Mouse (Mus musculus) frontal cortex, postnatal 14 days (tissue): ENCODE results near the gene Esyt1.
A peak's percentile ranks its signal among the peaks of the same experiment; 100 is the strongest.
"Not testable (repeated sequence)": the region's sequence is repeated elsewhere in the genome, so short reads cannot be mapped to it uniquely, and the experiment has no call there.

Source experiments
- DNase-seq, 2 experiments: peaks; one replicate each; pipeline ENCODE4 v3.0.0; 2022; ENCODE audit warnings: low spot score in 2 of 2

Gene Esyt1

GRCm38 (mm10) chr10:128525671-128526308 lies at the start of gene Esyt1:
TSS of gene Esyt1 (minus strand) at chr10:128525871.
- DNase-seq: peak; percentile 83 to 88

- no peak for DNase-seq
Measured at GRCm38 (mm10) chr10:128575063-128575462, 49.4 kb upstream of the Esyt1 start.

- DNase-seq: peak; percentile 97 to 98
Measured at GRCm38 (mm10) chr10:128565788-128566531, 40.3 kb upstream of the Esyt1 start, which contains the start of gene Pa2g4. TSS of gene Pa2g4 (minus strand) at chr10:128565987.

- no peak for DNase-seq
Measured at GRCm38 (mm10) chr10:128565206-128565787, 39.6 kb upstream of the Esyt1 start.

- no peak for DNase-seq
Measured at GRCm38 (mm10) chr10:128563544-128563943, 37.9 kb upstream of the Esyt1 start.

- no peak for DNase-seq
Measured at GRCm38 (mm10) chr10:128556963-128557362, 31.3 kb upstream of the Esyt1 start.

GRCm38 (mm10) chr10:128556286-128556685 lies 30.6 kb upstream of the Esyt1 start:
- DNase-seq: no peak

GRCm38 (mm10) chr10:128555567-128555966 lies 29.9 kb upstream of the Esyt1 start:
- not testable (repeated sequence) for DNase-seq

GRCm38 (mm10) chr10:128550144-128550823 lies 24.6 kb upstream of the Esyt1 start:
- DNase-seq: not testable (repeated sequence)

- DNase-seq: peak in 1 of 2 experiments; percentile 31
Measured at GRCm38 (mm10) chr10:128549682-128550057, 24.0 kb upstream of the Esyt1 start.

- peak; percentile 85 to 90 for DNase-seq
Measured at GRCm38 (mm10) chr10:128548947-128549681, 23.4 kb upstream of the Esyt1 start, which contains the start of gene Rpl41. TSS of gene Rpl41 (minus strand) at chr10:128549305.

GRCm38 (mm10) chr10:128548051-128548791 lies 22.6 kb upstream of the Esyt1 start:
- peak in 1 of 2 experiments; percentile 50 for DNase-seq

GRCm38 (mm10) chr10:128547361-128548032 lies 21.8 kb upstream of the Esyt1 start, which contains the start of gene Zc3h10:
TSS of gene Zc3h10 (minus strand) at chr10:128547774.
- DNase-seq: peak; percentile 91 to 95

GRCm38 (mm10) chr10:128546787-128547186 lies 21.1 kb upstream of the Esyt1 start:
- no peak for DNase-seq

- no peak for DNase-seq
Measured at GRCm38 (mm10) chr10:128546361-128546760, 20.7 kb upstream of the Esyt1 start.

- no peak for DNase-seq
Measured at GRCm38 (mm10) chr10:128545570-128545898, 19.9 kb upstream of the Esyt1 start.

GRCm38 (mm10) chr10:128544674-128545569 lies 19.3 kb upstream of the Esyt1 start:
- no peak for DNase-seq

- DNase-seq: no peak
Measured at GRCm38 (mm10) chr10:128544151-128544657, 18.5 kb upstream of the Esyt1 start.

- DNase-seq: no peak
Measured at GRCm38 (mm10) chr10:128543100-128543499, 17.4 kb upstream of the Esyt1 start.
